Mouse (Mus musculus): ENCODE measurements around the gene Faim2. TPM values are rescaled to one million over a fixed set of nuclear protein-coding genes. Genes with fewer than 3 reads are reported as not detected.

The Faim2 gene
- polyA plus RNA-seq, 1 experiment: 0.81 TPM

GRCm38 (mm10) chr15:99469067-99469466 is 58.9 kb downstream of the Faim2 start:
- peak; percentile 73 for DNase-seq
- TF ChIP-seq POLR2A (IDR thresholded peaks at IDR 0.05; ENCODE audit: control insufficient read depth, extremely low read depth, insufficient read depth, low read length, poor library complexity) (no peak), CTCF (IDR thresholded peaks at IDR 0.05; ENCODE audit: borderline replicate concordance, control insufficient read depth, extremely low read depth, insufficient read depth, low read length, poor library complexity) (no peak)
- WGBS: 43% methylated on average over 3 of the region's 3 CpGs
- Histone ChIP-seq H3K27ac (ENCODE audit: control insufficient read depth, insufficient read depth, low read length) (no peak overlapping the region), H3K36me3 (ENCODE audit: control insufficient read depth, insufficient read depth, low read length) (no peaks in the 10 kb centered on the region), H3K27me3 (ENCODE audit: control insufficient read depth, insufficient read depth, low read length) (no peaks in the 10 kb centered on the region), H3K4me3 (ENCODE audit: control insufficient read depth, insufficient read depth, low read length) (no peak overlapping the region), H3K4me1 (replicated peaks; ENCODE audit: control insufficient read depth, insufficient read depth, low read length) (peaks cover 11% of the 10 kb centered on the region; the same call in 1 of the 2 replicates)

- DNase-seq: no peak
- 92% methylated on average over 13 of the region's 13 CpGs for WGBS
- no peak overlapping the region for H3K27ac ChIP-seq (ENCODE audit: control insufficient read depth, insufficient read depth, low read length)
- H3K27me3 ChIP-seq (ENCODE audit: control insufficient read depth, insufficient read depth, low read length): no peaks in the 10 kb centered on the region
- no peak for TF ChIP-seq POLR2A (IDR thresholded peaks at IDR 0.05; ENCODE audit: control insufficient read depth, extremely low read depth, insufficient read depth, low read length, poor library complexity)
- TF ChIP-seq CTCF (IDR thresholded peaks at IDR 0.05; ENCODE audit: borderline replicate concordance, control insufficient read depth, extremely low read depth, insufficient read depth, low read length, poor library complexity): no peak
- H3K4me3 ChIP-seq (ENCODE audit: control insufficient read depth, insufficient read depth, low read length): no peak overlapping the region
- H3K4me1 ChIP-seq (replicated peaks; ENCODE audit: control insufficient read depth, insufficient read depth, low read length): peaks cover under 1% of the 10 kb centered on the region
- H3K36me3 ChIP-seq (ENCODE audit: control insufficient read depth, insufficient read depth, low read length): no peaks in the 10 kb centered on the region
These were observed 64.8 kb downstream of the Faim2 start for GRCm38 (mm10) chr15:99463194-99463593.

GRCm38 (mm10) chr15:99457606-99458401 is 70.2 kb downstream of the Faim2 start, which contains the start of gene Nckap5l:
Gene Nckap5l, minus strand, starts transcription at chr15:99457748.
- Histone ChIP-seq H3K27ac (ENCODE audit: control insufficient read depth, insufficient read depth, low read length) (peak within 1 kb of the TSS; percentile 63), H3K4me3 (ENCODE audit: control insufficient read depth, insufficient read depth, low read length) (peak within 1 kb of the TSS; percentile 70), H3K27me3 (ENCODE audit: control insufficient read depth, insufficient read depth, low read length) (no peaks in the 10 kb centered on the region), H3K4me1 (replicated peaks; ENCODE audit: control insufficient read depth, insufficient read depth, low read length) (peaks cover 26% of the 10 kb centered on the region), H3K36me3 (ENCODE audit: control insufficient read depth, insufficient read depth, low read length) (no peaks in the 10 kb centered on the region)
- DNase-seq: peak; percentile 92
- under 1% methylated on average over 45 of the region's 45 CpGs for WGBS
- TF ChIP-seq POLR2A (IDR thresholded peaks at IDR 0.05; ENCODE audit: control insufficient read depth, extremely low read depth, insufficient read depth, low read length, poor library complexity): peak; percentile 65; the same call in 1 of the 2 replicates
- no peak for TF ChIP-seq CTCF (IDR thresholded peaks at IDR 0.05; ENCODE audit: borderline replicate concordance, control insufficient read depth, extremely low read depth, insufficient read depth, low read length, poor library complexity)

GRCm38 (mm10) chr15:99456963-99457605 is 70.9 kb downstream of the Faim2 start:
- TF ChIP-seq POLR2A (IDR thresholded peaks at IDR 0.05; ENCODE audit: control insufficient read depth, extremely low read depth, insufficient read depth, low read length, poor library complexity) (no peak), CTCF (IDR thresholded peaks at IDR 0.05; ENCODE audit: borderline replicate concordance, control insufficient read depth, extremely low read depth, insufficient read depth, low read length, poor library complexity) (no peak)
- no peak overlapping the region; the same call in 1 of the 2 replicates for H3K27ac ChIP-seq (ENCODE audit: control insufficient read depth, insufficient read depth, low read length)
- 1% methylated on average over 36 of the region's 43 CpGs for WGBS

GRCm38 (mm10) chr15:99456338-99456962 is 71.5 kb downstream of the Faim2 start:
- Histone ChIP-seq H3K4me3 (ENCODE audit: control insufficient read depth, insufficient read depth, low read length) (peak overlapping the region; percentile 70), H3K27me3 (ENCODE audit: control insufficient read depth, insufficient read depth, low read length) (no peaks in the 10 kb centered on the region), H3K36me3 (ENCODE audit: control insufficient read depth, insufficient read depth, low read length) (no peaks in the 10 kb centered on the region), H3K4me1 (replicated peaks; ENCODE audit: control insufficient read depth, insufficient read depth, low read length) (peaks cover 26% of the 10 kb centered on the region), H3K27ac (ENCODE audit: control insufficient read depth, insufficient read depth, low read length) (no peak overlapping the region)
- DNase-seq: no peak
- TF ChIP-seq CTCF (IDR thresholded peaks at IDR 0.05; ENCODE audit: borderline replicate concordance, control insufficient read depth, extremely low read depth, insufficient read depth, low read length, poor library complexity): no peak
- no peak for TF ChIP-seq POLR2A (IDR thresholded peaks at IDR 0.05; ENCODE audit: control insufficient read depth, extremely low read depth, insufficient read depth, low read length, poor library complexity)
- 49% methylated on average over 7 of the region's 7 CpGs for WGBS

More at GRCm38 (mm10) chr15:99456963-99457605, 70.9 kb downstream of the Faim2 start:
- H3K36me3 ChIP-seq (ENCODE audit: control insufficient read depth, insufficient read depth, low read length): no peaks in the 10 kb centered on the region
- no peaks in the 10 kb centered on the region for H3K27me3 ChIP-seq (ENCODE audit: control insufficient read depth, insufficient read depth, low read length)
- H3K4me1 ChIP-seq (replicated peaks; ENCODE audit: control insufficient read depth, insufficient read depth, low read length): peaks cover 26% of the 10 kb centered on the region
- peak overlapping the region; percentile 70 for H3K4me3 ChIP-seq (ENCODE audit: control insufficient read depth, insufficient read depth, low read length)
- peak; percentile 67 for DNase-seq

GRCm38 (mm10) chr15:99455415-99455814 is 72.5 kb downstream of the Faim2 start:
- WGBS: 93% methylated on average over 3 of the region's 3 CpGs
- Histone ChIP-seq H3K36me3 (ENCODE audit: control insufficient read depth, insufficient read depth, low read length) (no peaks in the 10 kb centered on the region), H3K4me1 (replicated peaks; ENCODE audit: control insufficient read depth, insufficient read depth, low read length) (peaks cover 26% of the 10 kb centered on the region), H3K4me3 (ENCODE audit: control insufficient read depth, insufficient read depth, low read length) (no peak overlapping the region), H3K27me3 (ENCODE audit: control insufficient read depth, insufficient read depth, low read length) (no peaks in the 10 kb centered on the region), H3K27ac (ENCODE audit: control insufficient read depth, insufficient read depth, low read length) (no peak overlapping the region)
- no peak for DNase-seq
- no peak for TF ChIP-seq POLR2A (IDR thresholded peaks at IDR 0.05; ENCODE audit: control insufficient read depth, extremely low read depth, insufficient read depth, low read length, poor library complexity)
- TF ChIP-seq CTCF (IDR thresholded peaks at IDR 0.05; ENCODE audit: borderline replicate concordance, control insufficient read depth, extremely low read depth, insufficient read depth, low read length, poor library complexity): no peak

All from thymus, adult 2 months (tissue).